Mouse (Mus musculus): ENCODE data around the gene Ankrd33.

DNA sequence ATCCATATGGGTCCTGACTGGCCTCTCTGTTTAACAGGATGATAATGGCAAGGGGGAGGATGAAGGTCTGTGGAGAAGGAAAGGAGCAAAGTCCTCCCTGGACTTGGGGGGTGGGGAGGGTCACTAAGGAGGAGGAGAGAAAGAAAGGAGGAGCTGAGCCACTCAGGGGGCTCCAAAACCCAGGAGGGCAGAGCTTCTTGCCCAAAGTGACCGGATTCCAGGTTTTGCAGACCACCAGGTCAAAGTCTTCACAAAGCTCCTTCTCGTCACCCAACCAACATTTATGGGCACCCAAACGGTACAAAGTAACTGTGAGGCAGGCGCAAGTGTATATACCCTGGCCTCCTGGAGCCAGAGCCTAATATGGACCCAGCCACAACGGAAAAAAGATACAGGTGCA, 39.9 kb upstream of the Ankrd33 start:
- TF ChIP-seq TAL1 (conservative IDR thresholded peaks at IDR 0.05; ENCODE audit: low read depth, low read length) (no peak), CTCF (IDR thresholded peaks at IDR 0.05; ENCODE audit: low read depth, low read length) (no peak), GATA1 (IDR thresholded peaks at IDR 0.05; ENCODE audit: borderline replicate concordance, low read length) (no peak)

Data from G1E (cell line).